Mouse (Mus musculus): ENCODE results near the gene Vps25.

GRCm38 (mm10) chr11:101220853-101221252 lies 32.7 kb upstream of the Vps25 start:
- TF ChIP-seq POLR2A (IDR thresholded peaks at IDR 0.05; ENCODE audit: insufficient read length, low read depth) (no peak), CEBPB (IDR thresholded peaks at IDR 0.05; ENCODE audit: insufficient read depth, poor library complexity, severe bottlenecking) (no peak), MAX (IDR thresholded peaks at IDR 0.05; ENCODE audit: low read depth) (no peak), POLR2AphosphoS2 (IDR thresholded peaks at IDR 0.05; ENCODE audit: insufficient read length, low read depth) (no peak), TCF12 (IDR thresholded peaks at IDR 0.05; ENCODE audit: insufficient read depth, poor library complexity, severe bottlenecking) (no peak), MYOD1 (IDR thresholded peaks at IDR 0.05; ENCODE audit: control insufficient read depth in 1 of 3, insufficient read length in 2 of 3, low read depth in 2 of 3) (no peak), REST (IDR thresholded peaks at IDR 0.05; ENCODE audit: insufficient read depth, insufficient read length) (no peak)

All from myocyte (in vitro differentiated cells).